Mouse (Mus musculus) heart, adult 2 months (tissue): ENCODE data around the gene Top2a.

Source experiments
- CTCF ChIP-seq: fragments of 200-600 bp; IDR thresholded peaks from 2 replicates; pipeline ENCODE4 v1.8.1; 2022; ENCODE audit warnings: antibody characterized with exemption, mild to moderate bottlenecking, moderate library complexity
- EP300 ChIP-seq: fragments of 200-500 bp; IDR thresholded peaks from 2 replicates; pipeline ENCODE4 v1.6.1; 2011; ENCODE audit warnings: low read depth, low read length, control low read depth; ENCODE audit not compliant: insufficient read depth
- POLR2A ChIP-seq: fragments of 200-500 bp; IDR thresholded peaks from 2 replicates; pipeline ENCODE4 v1.6.1; 2011; ENCODE audit warnings: mild to moderate bottlenecking, low read depth, low read length, control low read depth; ENCODE audit not compliant: insufficient read depth

DNA sequence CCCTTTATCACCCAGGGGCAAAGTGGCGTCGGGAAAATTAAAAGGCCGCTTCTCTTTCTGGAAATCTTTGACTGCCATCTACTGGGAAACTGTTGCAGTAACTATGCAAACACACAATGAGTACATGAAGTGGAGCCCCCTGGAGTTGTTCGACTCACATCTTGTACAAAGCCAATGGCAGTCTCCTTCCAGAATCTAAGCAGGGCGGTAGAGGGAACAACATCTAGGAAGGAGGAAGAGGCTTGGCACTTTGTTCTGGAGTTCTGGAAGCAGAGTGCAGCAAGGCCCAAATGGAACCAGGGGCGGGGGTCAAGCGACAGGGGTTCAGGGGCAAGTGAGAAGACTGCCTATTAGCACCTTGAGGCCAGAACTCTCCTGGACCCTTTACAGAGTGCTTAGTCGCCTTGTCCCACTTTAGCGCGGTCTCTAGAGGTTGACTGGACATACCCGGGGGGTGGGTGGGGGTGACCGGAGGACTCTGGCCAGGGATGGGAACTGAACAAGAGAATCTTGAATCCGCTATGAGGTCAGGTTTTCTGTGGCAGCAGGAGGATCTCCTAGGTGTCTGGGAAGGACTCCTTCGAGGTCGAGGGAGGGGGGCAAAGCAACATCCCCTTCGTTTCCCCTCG is 16.5 kb upstream of the Top2a start:
- TF ChIP-seq CTCF: peak; percentile 61
- TF ChIP-seq POLR2A: no peak
- TF ChIP-seq EP300: no peak
